Mouse (Mus musculus) frontal cortex, postnatal 10 days (tissue): ENCODE measurements around the gene Fam160a2.
"Not testable (repeated sequence)": the region's sequence is repeated elsewhere in the genome, so short reads cannot be mapped to it uniquely, and the experiment has no call there.

ENCODE experiments used
- DNase-seq, 2 experiments: peaks; one replicate each; pipeline ENCODE4 v3.0.0; 2022; ENCODE audit warnings: low spot score in 2 of 2, mixed read lengths in 1 of 2

Gene Fam160a2

DNA sequence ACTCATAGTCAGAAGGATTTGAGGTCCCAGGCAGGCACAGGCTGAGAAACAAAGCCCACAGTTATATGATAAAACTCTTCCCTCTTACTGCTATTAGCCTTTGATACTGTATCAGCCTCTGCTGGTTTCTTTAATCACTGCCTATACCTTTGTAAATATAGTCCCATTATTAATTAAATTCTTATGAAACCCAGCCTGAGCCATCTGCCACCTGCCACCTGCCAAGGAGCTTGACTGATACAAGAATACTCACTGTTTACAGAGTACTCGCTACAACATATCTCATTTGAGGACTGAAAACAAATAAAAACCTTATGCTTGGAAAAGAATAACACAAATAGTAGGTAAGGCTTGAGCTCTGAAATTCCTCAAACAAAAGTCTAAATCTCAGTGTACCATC lies 5.2 kb downstream of the Fam160a2 start:
- no peak for DNase-seq

DNA sequence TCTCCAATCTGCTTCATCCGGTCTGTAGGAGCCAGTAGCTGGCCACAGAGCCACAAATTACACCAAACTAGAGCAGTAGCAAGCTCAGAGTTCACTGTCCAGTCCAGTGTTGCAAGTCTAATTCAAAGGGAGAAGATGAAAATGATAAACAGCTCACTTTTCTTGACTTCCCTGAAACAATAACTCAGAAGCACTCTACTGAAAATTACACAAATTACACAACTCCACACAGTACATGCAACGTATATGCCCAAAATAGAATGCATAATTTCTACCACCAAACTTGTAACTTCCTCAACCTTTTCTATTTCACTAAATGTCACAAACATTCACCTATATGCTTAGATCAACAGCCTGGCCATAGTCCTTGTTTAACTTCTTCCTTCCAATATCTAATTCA lies 9.6 kb downstream of the Fam160a2 start:
- no peak for DNase-seq

DNA sequence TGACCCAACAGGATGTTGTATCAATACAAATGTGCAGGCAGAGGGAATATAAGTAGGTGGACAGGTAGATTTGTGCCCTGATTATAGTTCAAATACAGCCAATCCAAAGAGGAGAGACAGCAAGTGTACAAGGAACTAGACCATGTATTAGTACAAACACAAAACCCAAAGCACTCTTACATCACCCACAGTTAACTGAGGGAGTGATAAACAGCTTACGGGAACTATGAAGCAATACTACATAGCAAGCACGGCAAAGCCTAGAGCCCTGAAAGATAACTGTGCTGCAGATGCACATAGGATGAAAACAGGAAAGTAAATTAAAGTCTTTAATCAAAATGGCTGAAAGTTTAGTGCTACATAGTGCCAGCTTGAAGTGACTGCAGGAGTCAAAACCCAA lies 12.2 kb downstream of the Fam160a2 start:
- DNase-seq, result no peak

DNA sequence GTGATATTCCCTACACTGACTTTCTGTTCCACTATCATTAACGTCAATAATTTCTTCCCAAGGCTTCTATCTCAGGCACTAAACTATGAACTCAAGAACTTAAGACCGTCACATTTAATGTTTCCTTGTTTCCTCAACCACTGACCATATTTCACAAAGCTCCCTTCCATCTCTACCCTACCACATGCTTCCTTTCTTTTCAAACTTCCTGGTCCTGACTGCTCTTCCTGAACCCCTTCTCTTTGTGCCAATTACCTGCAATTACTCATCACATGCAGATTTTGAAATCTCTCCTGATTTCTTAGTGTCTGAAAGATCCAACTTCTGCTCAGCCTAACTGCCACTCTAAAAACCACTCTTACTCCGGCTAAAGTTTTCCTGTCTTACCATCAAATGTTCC lies 19.5 kb downstream of the Fam160a2 start:
- no peak for DNase-seq

DNA sequence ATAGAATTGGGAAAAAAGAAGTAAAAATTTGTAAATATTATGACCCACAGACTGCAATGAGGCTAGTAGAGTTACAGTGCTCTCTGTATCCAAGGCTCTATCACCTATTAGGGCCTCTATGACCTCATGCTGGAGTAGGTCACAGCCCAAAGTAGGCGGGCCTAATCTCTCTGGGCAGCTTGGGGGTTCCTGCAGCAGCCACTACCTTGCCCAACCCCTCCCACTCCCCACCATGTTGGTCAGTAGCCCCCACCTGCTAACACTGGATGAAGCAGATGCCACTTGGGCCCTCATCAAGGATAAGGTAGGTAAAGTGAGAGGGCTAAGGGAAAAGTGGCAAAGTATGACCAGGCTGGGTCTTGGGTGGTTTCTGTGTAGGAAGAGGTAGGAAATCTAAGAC lies 25.0 kb downstream of the Fam160a2 start, which contains the start of gene Gm5901:
Gene Gm5901 (plus strand): TSS at position 173 of the 400 bp plus-strand sequence.
- no peak for DNase-seq

DNA sequence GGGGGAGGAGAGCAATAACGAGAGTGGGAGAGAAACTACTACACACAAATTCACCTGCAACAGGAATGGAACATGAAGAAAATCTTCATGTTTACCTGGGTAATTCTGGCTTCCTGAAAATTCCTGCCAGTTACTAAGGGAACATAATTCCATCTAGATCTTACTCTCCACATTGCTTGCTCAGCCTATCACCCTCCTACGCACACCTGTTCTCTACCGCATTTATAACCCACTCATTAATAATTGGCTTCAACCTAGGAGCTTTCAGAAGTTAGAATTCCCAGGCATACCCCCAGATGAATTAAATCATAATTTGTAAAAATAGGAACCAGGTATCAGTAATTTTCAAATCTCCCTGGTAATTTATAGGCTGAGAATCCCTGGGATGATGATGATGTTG lies 25.9 kb downstream of the Fam160a2 start:
- no peak for DNase-seq

DNA sequence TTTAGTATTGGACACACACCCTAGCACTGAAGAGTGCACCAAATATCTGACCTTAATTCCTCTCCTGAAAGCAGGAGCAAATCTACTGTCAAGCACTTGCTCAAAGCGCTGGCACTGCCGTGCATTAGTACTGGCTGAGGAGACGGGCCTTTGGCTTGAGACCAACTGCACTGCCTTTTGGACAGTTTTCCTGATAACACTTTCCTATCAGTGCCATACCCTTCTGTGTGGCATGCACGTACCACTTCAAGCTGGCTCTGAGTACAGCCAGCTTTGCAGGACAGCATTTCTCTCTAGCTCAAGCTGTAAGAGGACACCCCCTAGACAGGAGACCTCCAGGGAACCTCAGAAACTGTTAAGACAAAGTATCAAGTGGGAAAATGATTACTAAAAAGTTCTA lies 26.3 kb downstream of the Fam160a2 start:
- DNase-seq, result no peak

DNA sequence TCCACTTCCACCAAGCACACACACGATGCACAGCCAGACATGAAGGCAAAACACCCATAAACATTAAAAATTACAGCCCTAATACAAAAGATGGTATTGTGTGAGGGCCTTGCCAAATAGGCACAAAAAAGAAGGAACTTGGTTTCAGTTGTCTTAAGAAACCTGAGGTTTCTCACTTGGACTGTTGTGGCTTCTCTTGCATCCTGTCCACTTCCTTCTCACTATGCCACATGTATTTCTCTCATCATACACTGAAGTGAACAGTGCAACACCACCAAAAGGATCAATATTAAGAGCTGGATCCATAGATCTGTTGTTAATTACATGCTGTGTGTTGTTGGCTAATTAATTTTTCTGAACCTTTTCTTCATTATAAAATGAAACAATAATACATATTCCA lies 26.9 kb downstream of the Fam160a2 start:
- no peak for DNase-seq

DNA sequence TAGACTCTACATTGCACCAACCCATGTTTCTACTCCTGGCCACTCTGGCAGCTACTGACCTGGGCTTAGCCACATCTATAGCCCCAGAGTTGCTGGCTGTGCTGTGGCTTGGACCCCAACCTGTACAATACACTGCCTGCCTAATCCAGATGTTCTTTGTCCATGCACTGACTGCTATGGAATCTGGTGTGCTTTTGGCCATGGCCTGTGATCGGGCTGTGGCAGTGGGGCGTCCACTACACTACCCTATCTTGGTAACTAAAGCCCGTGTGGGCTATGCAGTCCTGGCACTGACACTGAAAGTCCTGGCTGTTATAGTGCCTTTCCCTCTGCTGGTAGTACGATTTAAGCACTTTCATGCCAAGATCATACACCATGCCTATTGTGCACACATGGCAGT lies 31.3 kb downstream of the Fam160a2 start:
- DNase-seq, result no peak

DNA sequence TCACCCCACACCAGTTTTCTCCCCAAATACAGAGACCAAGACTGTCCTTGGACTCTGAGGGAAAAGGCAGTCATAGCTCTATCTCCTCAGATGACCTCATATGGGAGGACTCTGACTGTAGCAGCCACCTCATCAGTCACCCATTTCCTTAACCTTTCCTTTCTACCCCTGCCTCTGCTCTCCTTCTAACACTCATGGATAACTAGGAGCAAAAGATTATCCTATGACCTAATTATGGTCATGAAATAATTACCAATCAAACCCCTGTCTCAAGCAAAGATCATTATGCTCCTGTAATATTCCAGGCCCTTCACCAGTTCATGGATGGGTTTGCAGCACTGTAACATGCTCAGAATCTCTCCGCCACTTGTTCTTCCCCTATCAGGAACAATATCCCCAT lies 31.9 kb downstream of the Fam160a2 start, which contains the start of gene Olfr692:
Gene Olfr692 (plus strand): TSS at position 301 of the 400 bp plus-strand sequence.
- DNase-seq, result no peak

DNA sequence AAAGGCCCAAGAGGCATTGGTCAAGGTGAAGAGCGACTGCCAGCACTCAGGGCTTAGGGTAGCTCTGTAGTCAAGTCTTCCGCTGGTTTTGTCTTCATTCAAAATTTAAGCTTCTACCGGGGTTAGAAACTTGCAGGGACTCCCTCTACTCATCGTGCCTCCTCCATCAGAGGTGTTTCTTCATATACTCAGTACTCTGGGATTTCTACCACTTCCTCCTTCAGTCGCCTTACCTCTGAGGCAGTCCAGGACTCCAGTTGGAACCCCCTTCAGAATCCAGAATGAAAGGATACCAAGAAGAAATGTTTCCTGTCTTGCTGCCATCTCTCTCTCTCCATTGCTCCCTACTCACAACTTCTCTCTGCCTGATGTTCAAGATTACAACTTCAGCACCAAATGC lies 32.6 kb downstream of the Fam160a2 start:
- no peak for DNase-seq

DNA sequence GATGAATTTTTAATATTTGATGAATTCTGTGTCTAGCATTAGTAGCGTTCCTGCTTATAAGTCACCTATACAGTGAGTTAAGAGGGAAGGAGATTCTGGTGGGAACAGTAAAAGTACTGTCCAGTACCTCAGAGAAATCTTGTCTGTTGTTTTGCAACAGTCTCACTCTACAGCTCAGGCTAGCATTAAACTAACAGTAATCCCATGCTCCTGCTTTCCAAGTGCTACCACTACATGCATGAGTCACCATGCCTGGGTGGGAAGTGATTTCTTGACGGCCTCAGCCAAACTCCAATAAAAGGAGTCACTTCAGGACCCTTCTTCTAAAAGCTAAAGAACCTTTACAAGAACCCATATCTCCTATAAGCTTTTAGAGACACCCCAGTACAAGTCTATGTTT lies 38.1 kb downstream of the Fam160a2 start:
- no peak for DNase-seq

DNA sequence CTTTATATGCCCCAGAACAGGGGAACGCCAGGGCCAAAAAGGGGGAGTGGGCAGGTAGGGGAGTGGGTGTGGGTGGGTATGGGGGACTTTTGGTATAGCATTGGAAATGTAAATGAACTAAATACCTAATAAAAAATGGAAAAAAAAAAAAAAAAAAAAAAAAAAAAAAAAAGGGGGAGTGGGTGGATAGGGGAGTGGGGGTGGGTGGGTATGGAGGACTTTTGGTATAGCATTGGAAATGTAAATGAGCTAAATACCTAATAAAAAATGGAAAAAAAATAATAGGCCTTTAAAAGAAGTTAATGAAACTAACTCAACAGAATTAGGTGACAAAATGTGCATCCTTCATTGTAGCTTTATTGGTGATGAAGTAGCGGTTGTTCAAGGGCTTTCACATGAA lies 43.4 kb downstream of the Fam160a2 start:
- not testable (repeated sequence) for DNase-seq

DNA sequence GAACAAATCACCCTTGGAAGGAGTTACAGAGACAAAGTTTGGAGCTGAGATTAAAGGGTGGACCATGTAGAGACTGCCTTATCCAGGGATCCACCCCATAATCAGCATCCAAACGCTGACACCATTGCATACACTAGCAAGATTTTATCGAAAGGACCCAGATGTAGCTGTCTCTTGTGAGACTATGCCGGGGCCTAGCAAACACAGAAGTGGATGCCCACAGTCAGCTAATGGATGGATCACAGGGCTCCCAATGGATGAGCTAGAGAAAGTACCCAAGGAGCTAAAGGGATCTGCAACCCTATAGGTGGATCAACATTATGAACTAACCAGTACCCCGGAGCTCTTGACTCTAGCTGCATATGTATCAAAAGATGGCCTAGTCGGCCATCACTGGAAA lies 43.8 kb downstream of the Fam160a2 start:
- not testable (repeated sequence) for DNase-seq

DNA sequence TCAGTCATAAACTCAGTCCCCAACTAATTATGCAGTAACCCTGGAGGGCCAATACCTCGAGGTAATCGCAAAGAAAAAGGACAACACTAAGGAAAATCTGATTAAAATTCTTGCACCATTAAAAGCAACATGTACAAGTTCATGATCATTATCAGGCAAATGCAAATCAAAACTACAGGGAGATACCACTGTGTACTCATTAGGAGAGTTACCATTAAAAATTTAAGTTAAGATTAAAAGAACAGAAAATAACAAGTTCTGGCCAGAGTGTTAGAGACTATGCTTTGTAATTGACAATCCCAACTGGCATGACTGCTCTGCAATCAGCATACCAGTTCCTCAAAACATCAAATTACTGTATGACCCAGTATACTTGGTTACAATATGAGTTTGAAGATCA lies 57.1 kb downstream of the Fam160a2 start:
- no peak for DNase-seq

DNA sequence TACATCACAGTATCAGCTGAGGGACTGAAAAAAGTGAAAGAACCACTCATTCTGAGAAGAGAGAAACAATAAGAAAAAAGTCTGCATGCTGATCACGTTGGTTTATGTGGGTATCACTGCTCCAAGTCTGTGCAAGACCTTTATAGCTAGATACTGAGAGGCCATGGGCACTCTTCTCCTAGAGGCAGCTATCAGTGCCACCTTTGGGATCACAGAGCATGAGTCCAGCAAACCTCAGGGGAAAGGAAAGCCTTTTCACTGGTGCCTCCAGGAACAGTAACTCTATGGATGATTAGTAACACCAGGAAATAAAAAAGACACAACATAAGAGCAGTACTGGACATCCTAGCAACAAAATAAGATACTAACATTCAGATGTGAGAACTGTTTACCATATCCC lies 57.7 kb downstream of the Fam160a2 start, which contains the start of gene Olfr691:
Gene Olfr691 (minus strand): TSS at position 101 of the 400 bp plus-strand sequence.
- no peak for DNase-seq

DNA sequence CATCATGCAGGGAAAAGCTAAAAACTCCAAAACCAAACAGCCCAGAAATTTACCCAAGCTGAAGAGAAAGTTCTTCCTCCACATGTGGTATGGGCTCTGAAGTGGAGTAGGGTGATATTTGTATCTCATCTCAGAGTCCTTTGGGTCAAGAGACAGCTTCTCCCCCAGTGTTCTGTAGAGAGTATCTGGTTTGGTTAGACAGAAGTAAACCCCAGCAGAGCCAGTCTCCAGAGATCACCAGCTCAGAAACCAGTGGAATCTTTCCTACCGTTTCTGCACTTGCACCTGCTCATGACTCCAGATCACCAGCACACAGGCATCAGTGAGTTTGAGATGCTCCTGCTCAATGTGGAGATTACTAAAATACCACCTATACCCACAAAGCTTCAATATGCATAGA lies 65.8 kb downstream of the Fam160a2 start, which contains the start of gene Olfr690:
Gene Olfr690 (minus strand): TSS at position 101 of the 400 bp plus-strand sequence.
- DNase-seq, result no peak

DNA sequence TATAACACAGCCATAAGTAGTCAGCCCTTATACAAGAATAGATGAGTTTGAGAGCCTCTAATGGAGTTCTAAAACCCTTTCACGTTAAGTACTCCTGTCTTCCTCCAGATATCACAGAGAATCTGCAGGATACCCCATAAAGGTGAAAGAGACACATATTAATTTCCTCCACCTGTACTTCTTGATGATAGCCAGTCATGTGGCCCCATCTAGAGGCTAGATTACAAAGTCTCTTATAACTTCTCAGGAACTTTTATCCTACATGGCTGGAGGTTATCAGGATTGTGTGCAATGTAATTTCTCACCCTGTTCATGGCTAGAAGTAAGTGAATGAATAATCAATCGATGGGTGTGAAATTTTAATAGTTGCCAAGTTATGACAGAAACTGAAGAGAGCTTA lies 74.6 kb downstream of the Fam160a2 start:
- no peak for DNase-seq
